Mouse (Mus musculus): Measurements from ENCODE around the gene Gpr3.

Gpr3 gene

GRCm38 (mm10) chr4:133233285-133233976 is 21.1 kb upstream of the Gpr3 start:
- DNase-seq (ENCODE audit: low read depth, low spot score) = peak; percentile 80

DNA sequence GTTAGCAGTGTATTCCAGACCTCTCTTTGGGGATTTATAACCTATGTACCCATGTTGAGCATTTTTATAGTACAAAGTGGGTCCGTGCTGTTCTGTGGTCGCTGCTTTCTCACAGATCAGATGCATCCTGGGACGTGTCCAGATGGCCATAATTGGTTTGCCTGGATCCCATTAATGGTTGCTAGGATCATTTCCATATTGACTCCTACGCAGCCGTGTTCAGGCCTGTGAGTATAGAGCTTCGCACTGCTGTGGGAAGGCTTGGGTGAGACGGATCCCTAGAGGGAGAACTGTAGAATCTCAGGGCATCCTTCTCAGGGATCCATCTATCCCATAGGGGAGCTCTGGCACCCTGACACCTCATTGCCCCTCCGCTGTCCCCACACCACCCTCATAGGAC is 17.2 kb upstream of the Gpr3 start:
- no peak for DNase-seq (ENCODE audit: low read depth, low spot score)

GRCm38 (mm10) chr4:133227636-133228035 is 15.3 kb upstream of the Gpr3 start:
- DNase-seq (ENCODE audit: low read depth, low spot score) = peak; percentile 40

- no peak for DNase-seq (ENCODE audit: low read depth, low spot score)
These were observed 13.7 kb upstream of the Gpr3 start for GRCm38 (mm10) chr4:133226073-133226472.

DNA sequence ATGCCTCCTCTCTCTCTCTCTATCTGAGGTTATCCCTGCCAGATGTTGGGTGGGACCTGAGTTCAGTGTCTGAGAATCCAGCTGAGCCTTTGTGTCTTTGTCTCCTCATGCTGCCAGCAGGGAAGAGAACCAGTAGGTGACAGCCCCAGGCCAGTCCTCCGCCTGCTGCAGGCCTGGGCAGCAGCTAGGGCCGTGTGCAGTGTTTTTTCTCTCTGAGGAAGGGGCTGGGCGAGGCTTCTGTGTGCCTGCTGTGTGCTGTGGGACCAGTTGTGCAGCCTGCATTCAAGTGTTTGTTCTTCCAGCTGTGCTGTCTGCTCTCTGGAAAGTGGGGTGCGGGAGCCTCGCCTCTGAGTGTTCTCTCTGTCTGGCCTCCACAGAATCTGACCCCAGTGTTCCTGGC is 11.5 kb upstream of the Gpr3 start:
- no peak for DNase-seq (ENCODE audit: low read depth, low spot score)

- DNase-seq (ENCODE audit: low read depth, low spot score) = no peak
These were observed 9.4 kb upstream of the Gpr3 start for GRCm38 (mm10) chr4:133221701-133222100.

DNA sequence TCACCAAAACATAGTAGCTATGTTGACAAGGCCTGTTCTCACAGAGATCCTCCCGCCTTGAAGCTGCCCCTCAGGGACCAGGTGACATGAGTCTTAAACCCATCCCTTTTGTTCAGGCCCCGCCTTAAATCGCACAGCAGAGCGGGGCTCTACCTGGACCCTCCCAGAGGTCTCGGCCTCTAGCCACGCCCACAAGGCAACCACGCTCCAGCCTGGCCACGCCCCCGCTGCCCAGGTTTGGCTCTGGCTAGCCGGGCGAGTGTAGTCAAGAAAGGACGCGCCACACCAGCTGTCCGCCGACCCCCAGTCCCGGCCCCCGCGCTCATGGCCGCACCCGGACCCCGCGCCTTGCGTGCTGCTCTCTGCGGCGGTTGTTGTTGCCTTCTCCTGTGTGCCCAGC is 8.3 kb upstream of the Gpr3 start:
- DNase-seq (ENCODE audit: low read depth, low spot score) = peak; percentile 82

GRCm38 (mm10) chr4:133218745-133219144 is 6.4 kb upstream of the Gpr3 start:
- DNase-seq (ENCODE audit: low read depth, low spot score) = no peak

- DNase-seq (ENCODE audit: low read depth, low spot score) = peak; percentile 78
These were observed 5.3 kb upstream of the Gpr3 start for GRCm38 (mm10) chr4:133217641-133218040.

- no peak for DNase-seq (ENCODE audit: low read depth, low spot score)
These were observed 1.3 kb upstream of the Gpr3 start for GRCm38 (mm10) chr4:133213661-133214060.

DNA sequence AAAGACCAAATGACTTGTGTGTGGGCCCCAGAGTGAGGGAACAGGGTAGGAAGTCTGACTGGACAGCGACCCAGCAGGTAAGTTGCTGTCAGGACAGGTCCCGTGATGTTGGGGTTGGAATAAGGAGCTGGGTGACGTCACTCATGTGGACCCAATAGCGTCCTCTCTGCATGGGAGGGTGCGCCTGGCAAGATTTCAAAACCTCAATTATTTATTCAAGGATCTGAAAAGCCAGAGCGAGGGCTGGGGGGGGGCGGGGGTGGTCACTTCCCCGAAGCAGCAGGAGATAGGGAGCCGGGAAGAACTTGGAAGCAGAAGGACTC is 893 bp upstream of the Gpr3 start:
- peak; percentile 71 for DNase-seq (ENCODE audit: low read depth, low spot score)

DNA sequence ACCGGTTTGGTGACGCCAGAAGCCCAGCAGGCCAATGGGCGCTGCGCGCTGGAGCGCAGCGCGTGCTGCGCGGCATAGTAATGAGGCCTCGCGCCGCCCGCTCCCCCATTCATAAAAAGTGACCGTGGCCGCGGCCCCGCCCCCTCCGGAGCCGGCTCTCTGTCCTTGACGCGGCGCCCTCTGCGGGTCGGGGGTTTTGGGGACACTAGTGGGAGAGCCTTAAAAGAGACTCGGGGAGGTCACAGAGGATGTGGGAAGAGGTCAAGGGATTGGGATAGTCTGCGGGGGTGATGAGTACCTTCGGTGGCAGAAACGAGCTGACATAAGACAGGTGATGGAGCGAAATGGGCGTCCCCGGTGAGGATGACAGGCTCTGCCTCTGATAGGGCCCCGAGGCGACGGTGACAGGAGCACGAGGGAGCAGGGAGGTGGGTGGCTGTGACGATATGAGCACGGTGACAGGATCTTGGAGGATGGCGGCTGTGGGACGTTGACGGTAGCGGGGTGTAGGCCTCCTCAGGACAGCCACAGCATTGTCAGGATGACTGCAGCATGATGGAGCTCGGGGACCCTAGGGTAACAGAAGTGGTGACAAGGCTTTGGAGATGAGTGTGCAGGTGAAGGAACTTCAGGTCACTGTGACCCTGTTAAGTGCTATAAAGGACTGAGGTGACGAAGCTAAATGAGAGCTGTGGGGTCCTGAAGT is 379 bp upstream of the Gpr3 start:
- peak; percentile 72 for DNase-seq (ENCODE audit: low read depth, low spot score)

GRCm38 (mm10) chr4:133210788-133211390 is 1.4 kb downstream of the Gpr3 start:
- no peak for DNase-seq (ENCODE audit: low read depth, low spot score)

DNA sequence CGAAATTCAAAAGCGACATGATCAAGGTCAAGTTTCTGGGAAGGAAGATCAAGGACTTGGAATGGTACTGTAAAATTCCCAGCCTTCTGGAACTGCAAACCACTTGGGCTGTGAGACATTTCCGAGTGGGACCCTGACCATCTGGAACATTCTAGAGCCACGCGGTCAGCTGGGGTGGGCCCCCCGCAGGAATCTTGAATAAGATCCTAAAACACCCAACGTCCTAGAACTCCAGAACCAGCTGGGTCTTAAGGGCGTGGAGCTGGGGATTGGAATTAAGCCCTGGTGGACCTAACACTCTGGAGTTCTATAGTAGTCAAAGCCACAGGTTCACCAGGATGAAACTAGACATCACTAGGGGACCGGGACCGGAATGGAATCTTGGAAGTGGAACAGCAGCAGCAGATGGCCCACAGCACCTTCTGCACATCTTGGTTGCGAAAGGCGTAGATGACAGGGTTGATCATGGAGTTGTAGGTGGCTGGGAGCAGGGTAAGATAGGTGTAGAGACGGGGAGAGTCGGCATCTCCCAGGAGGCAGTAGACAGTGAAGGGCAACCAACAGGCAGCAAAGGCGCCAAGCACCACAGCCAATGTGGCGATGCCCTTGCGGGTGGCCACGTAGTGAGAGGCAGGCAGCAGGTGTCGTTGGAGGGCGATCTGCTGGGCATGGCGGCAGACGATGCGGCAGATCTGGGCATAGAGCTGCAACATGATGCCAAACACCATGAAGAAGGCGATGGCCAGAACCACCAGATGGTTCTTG is 2.1 kb downstream of the Gpr3 start:
- no peak for DNase-seq (ENCODE audit: low read depth, low spot score)

DNA sequence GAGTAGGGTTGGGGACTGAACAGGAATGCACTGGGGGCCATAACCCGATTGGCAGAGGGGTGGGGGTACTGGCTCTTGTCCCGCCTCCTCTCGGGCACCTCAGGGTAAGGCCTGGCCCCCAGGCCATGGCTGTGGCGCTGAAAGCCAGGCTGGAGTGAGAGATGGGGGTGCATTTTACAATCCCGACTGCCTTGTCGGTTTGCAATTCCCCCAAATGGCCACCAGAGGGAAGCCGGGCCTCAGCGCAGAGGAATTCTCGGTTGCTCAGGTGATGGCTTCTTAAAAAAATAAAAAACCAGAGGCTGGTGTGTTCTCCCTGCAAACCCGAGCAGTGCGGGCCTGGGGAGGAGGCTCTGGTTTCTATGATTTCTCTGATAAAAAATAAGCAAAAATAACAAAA is 3.0 kb downstream of the Gpr3 start:
- DNase-seq (ENCODE audit: low read depth, low spot score) = peak; percentile 63

GRCm38 (mm10) chr4:133204379-133204778 is 8.0 kb downstream of the Gpr3 start:
- no peak for DNase-seq (ENCODE audit: low read depth, low spot score)

DNA sequence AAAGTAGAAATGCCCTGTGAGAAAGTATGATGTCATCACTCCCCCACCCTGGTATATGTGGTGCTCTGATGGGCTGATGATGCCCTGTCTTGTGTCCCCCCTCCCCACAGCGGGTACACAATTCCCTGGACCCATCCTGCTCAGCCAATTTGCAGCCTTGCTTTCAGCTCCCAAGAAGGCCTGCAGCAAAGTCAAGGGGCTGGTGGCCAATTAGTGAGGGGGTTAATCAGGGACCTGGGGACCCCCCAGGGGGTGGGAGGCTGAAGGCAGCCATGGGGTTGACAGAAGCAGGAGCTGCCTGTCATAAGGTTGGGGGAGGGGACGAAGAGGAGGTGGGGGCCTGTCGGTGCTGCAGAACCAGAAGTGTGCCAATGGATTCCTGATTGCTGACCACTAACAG is 8.7 kb downstream of the Gpr3 start:
- DNase-seq (ENCODE audit: low read depth, low spot score) = no peak

GRCm38 (mm10) chr4:133202254-133202653 is 10.1 kb downstream of the Gpr3 start:
- no peak for DNase-seq (ENCODE audit: low read depth, low spot score)

DNA sequence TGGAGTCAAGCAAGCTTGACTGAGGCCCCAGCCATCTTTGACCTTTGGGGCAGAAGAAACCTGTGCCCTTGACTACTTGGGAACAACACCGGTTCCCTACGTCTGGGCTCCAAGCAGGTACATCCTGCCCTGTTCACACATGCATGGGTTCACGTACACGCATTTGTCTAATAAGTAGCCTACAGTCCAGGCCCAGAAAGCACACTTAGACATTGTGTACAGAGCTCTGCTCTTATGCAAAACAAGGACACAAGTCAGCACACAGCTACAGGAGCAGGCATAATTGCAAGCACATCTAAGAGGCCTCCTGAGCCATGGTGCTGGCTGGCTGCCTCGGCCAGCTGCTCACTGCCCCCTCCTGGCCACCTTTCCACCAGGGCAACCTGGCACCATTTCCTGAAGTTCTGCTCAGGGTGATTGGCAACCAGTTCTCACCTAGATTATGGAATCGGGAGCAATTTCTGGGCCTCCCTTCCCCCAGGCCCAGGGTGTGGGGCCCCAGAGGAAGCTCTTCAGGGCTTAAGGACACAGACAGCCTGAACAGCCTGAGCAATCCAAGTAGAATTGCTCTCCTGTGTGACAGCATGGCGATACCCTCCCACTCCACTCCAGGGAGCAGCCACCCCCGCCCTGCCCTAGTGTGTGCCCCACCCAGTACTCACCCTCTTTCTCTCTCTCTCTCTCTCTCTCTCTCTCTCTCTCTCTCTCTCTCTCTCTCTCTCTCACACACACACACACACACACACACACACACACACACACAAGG is 11.1 kb downstream of the Gpr3 start:
- DNase-seq (ENCODE audit: low read depth, low spot score) = peak; percentile 48

GRCm38 (mm10) chr4:133200343-133200742 is 12.0 kb downstream of the Gpr3 start:
- no peak for DNase-seq (ENCODE audit: low read depth, low spot score)

- DNase-seq (ENCODE audit: low read depth, low spot score) = no peak
These were observed 12.6 kb downstream of the Gpr3 start for GRCm38 (mm10) chr4:133199743-133200142.

All from ES-CJ7 (cell line).